Mouse (Mus musculus): ENCODE data around the gene Gfap.
A peak's percentile ranks its signal among the peaks of the same experiment; 100 is the strongest.

Gfap gene

GRCm38 (mm10) chr11:102896641-102897040 is 4.1 kb downstream of the Gfap start:
- no peak for DNase-seq (ENCODE audit: low read depth)

GRCm38 (mm10) chr11:102895779-102896178 is 4.9 kb downstream of the Gfap start:
- DNase-seq (ENCODE audit: low read depth): no peak

- peak; percentile 67 for DNase-seq (ENCODE audit: low read depth)
These were observed 6.0 kb downstream of the Gfap start for GRCm38 (mm10) chr11:102894716-102895115.

- DNase-seq (ENCODE audit: low read depth): peak; percentile 50
These were observed 7.6 kb downstream of the Gfap start for GRCm38 (mm10) chr11:102893015-102893651.

DNA sequence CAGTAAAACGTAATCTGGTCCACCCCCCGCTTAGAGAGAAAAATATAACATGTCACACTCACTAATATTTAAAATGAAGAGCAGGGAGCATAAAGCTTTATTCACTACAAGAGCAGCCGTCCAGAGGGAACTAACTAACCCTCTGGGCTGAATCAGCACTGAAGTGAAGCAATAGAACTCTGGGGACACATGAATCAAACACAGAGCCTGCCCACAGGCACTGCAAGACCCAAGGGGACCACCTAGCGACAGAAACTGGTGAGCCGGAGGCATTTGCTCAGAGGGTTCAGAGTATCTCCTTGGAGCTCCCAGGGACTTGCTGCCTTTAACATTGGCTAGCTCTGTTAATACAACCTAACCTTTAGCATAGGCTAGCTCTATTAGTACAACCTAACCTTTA is 10.6 kb downstream of the Gfap start:
- DNase-seq (ENCODE audit: low read depth): peak; percentile 54

DNA sequence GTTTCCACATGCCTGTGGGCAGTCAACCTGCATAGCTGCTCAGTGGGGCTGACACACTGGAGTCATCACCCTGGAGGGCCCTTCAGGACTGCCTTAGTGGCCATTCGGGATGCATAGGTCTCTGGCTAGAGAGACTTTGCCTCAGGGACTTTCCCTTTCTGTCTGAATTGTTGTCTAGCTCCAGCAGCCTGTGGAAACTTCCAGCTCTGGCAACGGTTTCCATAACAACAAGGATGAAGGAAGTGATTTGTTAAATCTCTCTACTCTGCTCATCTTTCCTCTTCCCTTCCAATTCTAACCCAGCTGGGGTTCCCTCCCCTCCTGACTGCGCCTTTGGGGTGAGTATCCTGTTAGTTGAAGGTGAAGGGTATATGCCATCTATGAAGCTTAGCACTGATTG is 12.6 kb downstream of the Gfap start:
- no peak for DNase-seq (ENCODE audit: low read depth)

DNA sequence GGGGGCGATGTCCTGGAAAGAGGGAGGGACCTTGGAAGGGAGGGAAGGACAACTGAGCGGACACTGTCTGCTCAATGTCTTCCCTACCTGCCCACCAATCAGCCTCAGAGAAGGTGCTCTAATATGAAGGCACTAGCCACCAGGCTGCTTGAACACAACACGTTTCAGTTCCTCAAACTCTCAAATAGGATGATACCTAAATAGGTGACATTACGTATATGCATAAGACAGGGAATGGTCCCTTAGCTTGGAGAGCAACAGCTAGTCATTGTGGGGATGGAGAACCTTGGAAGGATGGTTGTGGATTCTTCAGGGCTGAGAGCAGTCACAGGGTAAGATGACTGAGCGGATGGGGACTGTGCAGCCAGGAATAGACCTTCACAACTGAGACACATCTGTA is 13.3 kb downstream of the Gfap start:
- DNase-seq (ENCODE audit: low read depth): no peak

GRCm38 (mm10) chr11:102884616-102885219 is 16.0 kb downstream of the Gfap start, which contains the start of gene Fam187a:
Gene Fam187a, plus strand, starts transcription at chr11:102885169.
- DNase-seq (ENCODE audit: low read depth): no peak

DNA sequence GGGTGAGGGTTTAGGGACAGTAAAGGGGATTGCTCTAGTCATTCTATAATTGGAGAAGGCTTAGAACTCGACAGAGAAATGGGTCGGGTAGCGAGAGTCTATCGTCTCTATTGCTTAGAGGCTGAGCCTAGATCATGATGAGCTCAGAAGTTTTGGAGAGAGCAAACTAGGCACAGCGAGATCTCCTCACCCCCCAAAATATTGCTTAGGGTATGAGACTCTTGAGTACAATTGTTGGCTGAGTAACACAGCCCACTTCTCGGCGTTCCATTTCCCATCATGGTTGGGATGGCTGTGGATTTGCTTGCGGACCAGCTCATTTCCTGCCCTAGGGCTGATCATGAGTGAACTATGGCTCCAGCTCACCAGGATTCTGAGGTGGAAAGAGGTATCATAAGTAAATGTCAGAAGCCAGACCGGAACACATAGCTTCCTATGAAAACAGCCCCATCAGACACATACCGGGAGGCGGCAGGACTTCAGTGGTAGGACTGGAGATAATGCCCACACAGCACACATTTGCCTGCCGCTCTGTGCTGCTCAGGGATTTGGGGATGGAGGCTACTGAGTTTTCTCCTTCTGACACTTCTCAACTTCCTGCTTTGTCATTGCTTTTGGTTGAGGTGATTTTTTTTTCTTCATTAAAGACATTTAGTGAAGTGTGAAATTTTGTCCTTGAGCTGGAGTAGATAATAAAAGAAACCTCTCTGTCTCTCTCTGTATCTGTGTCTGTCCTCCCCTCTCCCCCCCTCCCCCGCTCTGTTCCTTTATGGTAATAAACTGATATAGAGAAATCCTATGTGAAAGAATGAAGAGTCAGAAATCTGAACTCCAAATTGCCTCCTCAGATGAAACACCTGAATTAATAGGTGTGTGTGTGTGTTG is 19.2 kb downstream of the Gfap start:
- no peak for DNase-seq (ENCODE audit: low read depth)

DNA sequence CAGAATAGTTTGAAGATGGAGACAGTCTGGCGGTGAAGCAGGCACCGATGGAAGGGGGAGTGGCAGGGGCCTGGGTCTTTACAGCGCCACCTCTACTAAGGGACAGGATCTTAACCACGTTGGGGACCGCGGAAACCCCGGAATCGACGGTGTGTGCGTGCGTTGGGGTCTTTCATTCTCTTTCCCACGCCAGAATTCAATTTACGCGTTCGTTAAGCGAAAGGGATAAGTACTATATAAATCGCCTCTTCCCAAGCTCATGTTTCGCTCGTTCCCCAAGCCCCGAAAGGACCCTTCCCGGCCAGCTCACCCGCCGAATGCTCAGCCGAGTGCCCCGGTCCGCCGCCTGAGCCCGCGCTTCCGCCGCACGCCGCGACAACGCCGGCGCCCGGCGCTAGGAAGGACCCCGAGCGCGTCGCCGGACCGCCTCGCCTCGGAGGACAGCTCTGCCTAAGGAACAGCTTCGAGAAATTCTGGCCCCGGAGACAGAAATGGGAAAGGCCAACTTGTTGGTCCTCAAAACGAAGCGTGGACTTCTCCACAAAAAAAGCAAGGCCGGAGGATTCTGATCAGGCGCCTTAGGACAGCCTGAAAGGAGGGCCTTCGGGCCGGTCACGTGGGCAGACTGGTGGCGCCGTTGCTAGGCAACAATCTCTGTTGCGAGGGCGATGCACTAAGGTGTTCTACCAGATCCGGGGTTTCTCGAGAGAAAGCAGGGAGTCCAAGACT is 20.0 kb downstream of the Gfap start, which contains the start of the genes Eftud2 and Ccdc103:
Gene Eftud2 (minus strand): TSS at position 401 of the 729 bp plus-strand sequence.
Gene Ccdc103 (plus strand): TSS at position 620 of the 729 bp plus-strand sequence.
- peak; percentile 88 for DNase-seq (ENCODE audit: low read depth)

DNA sequence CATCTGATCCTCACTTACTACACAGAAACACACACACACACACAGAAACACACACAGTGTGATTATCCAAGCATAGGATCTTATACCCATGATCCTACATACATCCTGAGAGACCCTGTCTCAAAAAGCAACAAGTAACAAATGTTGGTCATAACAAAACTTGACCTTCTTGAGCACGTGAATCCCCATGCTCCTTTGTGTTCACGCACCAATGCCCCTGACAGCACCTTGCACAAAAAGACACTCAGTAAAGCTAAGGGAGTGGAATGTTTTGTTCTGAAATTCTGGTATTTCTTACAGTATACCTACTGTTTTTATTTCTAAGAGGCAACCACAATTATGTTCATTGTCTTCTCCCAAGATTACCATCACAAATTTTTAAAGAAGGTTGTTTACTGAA is 21.2 kb downstream of the Gfap start:
- DNase-seq (ENCODE audit: low read depth): no peak

DNA sequence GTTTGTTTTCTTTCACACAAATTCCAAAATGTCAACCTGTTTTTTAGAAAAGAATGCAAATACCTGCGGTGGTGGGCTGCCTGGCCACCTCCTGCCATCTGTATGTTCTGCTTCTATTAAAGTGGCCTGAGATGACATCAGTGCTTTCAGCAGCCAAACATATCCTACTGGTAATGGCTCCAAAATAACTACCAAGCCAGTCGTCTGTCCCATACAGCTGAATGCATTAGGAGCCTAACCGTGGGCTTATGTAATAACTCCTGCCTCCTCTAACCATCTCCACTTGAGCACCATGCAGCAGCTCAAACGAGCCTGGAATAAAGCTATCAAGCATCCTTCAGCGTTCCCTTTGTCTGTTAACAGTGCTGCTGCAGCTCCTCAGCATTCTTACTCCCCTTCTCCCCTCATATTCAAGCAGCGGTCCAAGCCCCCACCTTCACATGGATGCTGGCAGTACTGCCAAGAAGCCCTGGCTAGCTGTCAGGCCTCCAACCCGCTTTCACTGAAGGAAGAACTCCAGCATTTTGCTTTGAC is 25.8 kb downstream of the Gfap start:
- DNase-seq (ENCODE audit: low read depth): no peak

GRCm38 (mm10) chr11:102864272-102864671 is 36.4 kb downstream of the Gfap start:
- peak; percentile 73 for DNase-seq (ENCODE audit: low read depth)

- no peak for DNase-seq (ENCODE audit: low read depth)
These were observed 40.8 kb downstream of the Gfap start for GRCm38 (mm10) chr11:102859933-102860332.

- DNase-seq (ENCODE audit: low read depth): no peak
These were observed 41.8 kb downstream of the Gfap start for GRCm38 (mm10) chr11:102858951-102859350.

- no peak for DNase-seq (ENCODE audit: low read depth)
These were observed 44.8 kb downstream of the Gfap start for GRCm38 (mm10) chr11:102855941-102856340.

DNA sequence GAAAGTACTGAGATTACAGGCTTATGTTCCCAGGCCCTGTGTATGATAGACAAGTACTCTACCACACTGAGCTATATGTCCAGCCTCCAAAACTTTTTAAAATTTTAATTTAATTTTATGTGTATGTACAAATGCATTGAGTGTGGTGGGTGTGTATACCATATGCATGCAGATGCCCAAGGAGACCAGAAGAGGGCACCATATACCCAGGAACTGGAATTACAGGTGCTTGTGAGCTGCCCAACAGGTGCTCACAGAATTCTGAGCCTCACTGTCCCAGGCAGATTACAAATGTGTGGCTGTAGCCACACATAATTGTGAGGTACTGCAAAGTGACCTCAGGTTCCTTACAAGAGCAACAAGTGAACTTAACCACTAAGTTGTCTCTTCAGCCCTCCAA is 47.0 kb downstream of the Gfap start:
- DNase-seq (ENCODE audit: low read depth): peak; percentile 16

DNA sequence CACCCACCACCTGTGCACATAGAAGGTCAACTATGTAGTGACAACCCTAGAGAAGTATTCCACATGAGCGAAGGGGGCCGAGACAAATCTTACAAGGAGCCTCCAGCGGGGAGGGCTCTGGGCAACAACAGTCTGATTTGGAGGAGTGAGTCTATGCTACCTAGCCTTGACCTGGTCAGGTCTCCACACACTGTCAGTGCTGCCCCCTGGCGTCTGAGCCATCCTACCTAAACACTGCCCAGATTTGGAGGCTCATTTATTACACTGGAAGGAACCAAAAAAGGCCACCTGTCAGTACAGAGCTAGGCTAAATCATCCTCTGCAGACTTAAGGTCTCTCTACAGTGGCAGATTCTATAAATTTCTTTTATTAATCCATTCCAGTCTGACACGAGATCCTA is 48.8 kb downstream of the Gfap start:
- DNase-seq (ENCODE audit: low read depth): peak; percentile 37

DNA sequence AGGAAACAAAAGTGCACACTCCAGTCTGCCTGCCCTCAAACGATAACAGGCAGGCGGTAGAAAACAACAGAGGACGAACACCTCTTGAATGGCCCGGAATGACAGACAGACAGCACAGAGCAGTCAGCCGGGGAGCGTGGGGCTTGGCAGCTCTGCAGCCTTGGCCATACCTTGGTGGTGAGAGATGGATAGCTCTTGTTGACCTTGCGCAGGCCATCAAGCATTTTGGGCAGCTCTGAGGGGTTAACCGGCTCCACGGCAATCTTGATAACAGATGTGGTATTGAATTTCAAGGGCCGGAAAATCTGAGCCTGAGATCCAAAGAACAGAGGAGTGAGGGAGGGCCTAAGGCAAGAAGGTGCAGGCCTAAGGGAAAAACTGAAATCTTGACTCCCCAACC is 54.8 kb downstream of the Gfap start:
- DNase-seq (ENCODE audit: low read depth): no peak

GRCm38 (mm10) chr11:102838616-102839150 is 62.0 kb downstream of the Gfap start:
- DNase-seq (ENCODE audit: low read depth): no peak

- no peak for DNase-seq (ENCODE audit: low read depth)
These were observed 62.6 kb downstream of the Gfap start for GRCm38 (mm10) chr11:102838126-102838525.

- DNase-seq (ENCODE audit: low read depth): no peak
These were observed 63.3 kb downstream of the Gfap start for GRCm38 (mm10) chr11:102837385-102837784.

All from 416B (cell line).